Mouse (Mus musculus) liver, embryonic 13.5 days (tissue): ENCODE measurements around the gene BC049730. TPM values are rescaled to one million over a fixed set of nuclear protein-coding genes. Genes with fewer than 3 reads are reported as not detected.
A peak's percentile ranks its signal among the peaks of the same experiment; 100 is the strongest.
"Not testable (repeated sequence)": the region's sequence is repeated elsewhere in the genome, so short reads cannot be mapped to it uniquely, and the experiment has no call there.

Experiments
- ATAC-seq: fragments of 200-750 bp; cut with Nextera tagmentation; 2 replicates; pipeline ENCODE4 v1.8.0; 2017; ENCODE audit warnings: low read depth, mild to moderate bottlenecking, moderate number of reproducible peaks, moderate library complexity
- DNase-seq: peaks from one replicate; pipeline ENCODE4 v3.0.0; 2022
- H3K27ac ChIP-seq: fragments of 300-500 bp; sonication (generic); 2 replicates; pipeline ENCODE4 v1.5.1; 2015; ENCODE audit warnings: moderate library complexity, mild to moderate bottlenecking, inconsistent platforms
- H3K27me3 ChIP-seq: fragments of 300-500 bp; sonication (generic); 2 replicates; pipeline ENCODE4 v1.6.1; 2015; ENCODE audit warnings: mild to moderate bottlenecking, inconsistent platforms
- H3K36me3 ChIP-seq: fragments of 300-500 bp; sonication (generic); 2 replicates; pipeline ENCODE4 v1.6.1; 2015; ENCODE audit warnings: mild to moderate bottlenecking, inconsistent platforms
- H3K4me1 ChIP-seq: fragments of 300-500 bp; sonication (generic); replicated peaks from 2 replicates; pipeline ENCODE4 v1.6.1; 2015; ENCODE audit warnings: inconsistent platforms
- H3K4me2 ChIP-seq: fragments of 300-500 bp; sonication (generic); 2 replicates; pipeline ENCODE4 v1.6.1; 2015; ENCODE audit warnings: inconsistent platforms, mild to moderate bottlenecking, moderate library complexity
- H3K4me3 ChIP-seq: fragments of 300-500 bp; sonication (generic); replicated peaks from 2 replicates; pipeline ENCODE4 v1.5.1; 2015; ENCODE audit warnings: mild to moderate bottlenecking, inconsistent platforms
- H3K9ac ChIP-seq: fragments of 300-500 bp; sonication (generic); 2 replicates; pipeline ENCODE4 v1.6.1; 2015; ENCODE audit warnings: mild to moderate bottlenecking, inconsistent platforms
- H3K9me3 ChIP-seq: fragments of 300-500 bp; sonication (generic); replicated peaks from 2 replicates; pipeline ENCODE4 v1.6.1; 2016; ENCODE audit warnings: inconsistent platforms
- WGBS: fragments of 180-500 bp; shearing (Covaris S2); methylation state at CpG from one replicate; pipeline ENCODE4 v1.1.7; 2015; ENCODE audit not compliant: insufficient replicate concordance; 5-methylcytosine and 5-hydroxymethylcytosine counted together
- polyA plus RNA-seq: library from polyadenylated mRNA; unstranded; fragments of >200 nt; fragmentation: Nextera tagmentation; extraction: Ambion mirVana; gene quantifications from 2 replicates; pipeline ENCODE4 v1.2.1, GENCODE M21; 2015

Gene BC049730
- polyA plus RNA-seq, 1 experiment from 2014 or later = not detected

DNA sequence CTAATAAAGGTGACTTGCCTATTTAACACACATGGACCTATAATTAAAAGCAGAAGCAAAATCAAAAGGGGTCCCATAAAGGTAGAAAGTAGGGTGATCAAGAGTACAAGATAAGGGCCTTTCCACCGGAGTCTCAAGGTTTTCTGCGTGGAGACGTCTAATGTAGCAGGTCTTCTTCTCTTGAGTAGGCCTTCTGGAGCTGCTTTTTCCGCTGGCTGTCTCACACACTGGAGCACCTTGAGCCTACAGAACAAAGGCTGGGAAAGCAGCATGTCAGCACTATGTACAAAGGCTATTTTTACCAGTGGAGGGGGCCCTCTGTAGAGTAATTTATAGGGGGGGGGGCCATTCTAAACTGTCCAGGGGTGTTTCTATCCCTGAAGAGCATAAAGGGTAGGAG is 11.2 kb upstream of the BC049730 start:
- not testable (repeated sequence) for H3K4me2 ChIP-seq, ATAC-seq, H3K36me3 ChIP-seq, H3K9me3 ChIP-seq, H3K4me1 ChIP-seq, H3K27ac ChIP-seq, DNase-seq, H3K9ac ChIP-seq, H3K27me3 ChIP-seq, H3K4me3 ChIP-seq
- 71% methylated on average over 4 of the region's 4 CpGs for WGBS

- not testable (repeated sequence) for DNase-seq, H3K9ac ChIP-seq, H3K36me3 ChIP-seq, ATAC-seq, H3K4me3 ChIP-seq, H3K4me2 ChIP-seq, H3K27me3 ChIP-seq, H3K4me1 ChIP-seq, H3K27ac ChIP-seq, H3K9me3 ChIP-seq
- WGBS = 63% methylated on average over 9 of the region's 9 CpGs
Measured at GRCm38 (mm10) chr7:24702841-24703240, 6.2 kb upstream of the BC049730 start.

DNA sequence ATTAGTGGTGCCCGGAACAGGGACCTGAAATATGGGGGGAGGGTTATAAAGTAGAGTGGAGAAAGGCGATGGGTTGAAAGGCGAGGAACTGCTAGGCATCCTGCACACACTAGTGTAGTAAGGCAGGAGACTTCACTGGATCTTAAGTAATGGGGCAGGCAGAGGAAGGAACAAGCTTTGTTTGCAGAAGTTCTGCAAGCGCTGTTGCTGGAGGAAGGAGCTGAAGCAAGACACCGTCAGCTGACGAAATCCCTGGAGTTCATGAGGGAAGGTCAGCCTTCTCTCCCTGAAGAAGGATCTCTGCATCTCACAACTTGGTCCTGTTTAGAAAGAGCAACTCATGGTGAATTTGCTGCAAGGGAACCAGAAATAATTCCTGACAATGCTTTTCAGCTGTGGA is 6.0 kb downstream of the BC049730 start:
- 45% methylated on average over 6 of the region's 6 CpGs for WGBS
- H3K4me3 ChIP-seq = no peak overlapping the region
- H3K4me2 ChIP-seq = no peak overlapping the region
- H3K9ac ChIP-seq = no peak overlapping the region
- H3K27ac ChIP-seq = no peak overlapping the region
- DNase-seq (no peak), ATAC-seq (no peak)
- H3K4me1 ChIP-seq = no peaks in the 10 kb centered on the region
- H3K9me3 ChIP-seq = no peaks in the 10 kb centered on the region
- no peaks in the 10 kb centered on the region for H3K27me3 ChIP-seq
- H3K36me3 ChIP-seq = no peaks in the 10 kb centered on the region

GRCm38 (mm10) chr7:24726808-24727207 is 17.8 kb downstream of the BC049730 start, which contains the start of gene Gm4763:
Gene Gm4763, minus strand, starts transcription at chr7:24726908.
- not testable (repeated sequence) for H3K36me3 ChIP-seq, H3K4me1 ChIP-seq, H3K27me3 ChIP-seq, H3K27ac ChIP-seq, DNase-seq, H3K9ac ChIP-seq, H3K4me2 ChIP-seq, H3K4me3 ChIP-seq, ATAC-seq, H3K9me3 ChIP-seq
- 75% methylated on average over 11 of the region's 11 CpGs for WGBS

- 16% methylated on average over 17 of the region's 17 CpGs for WGBS
- H3K27me3 ChIP-seq = 0 out of 2 replicates have a peak, but pooled peaks cover 4% of the 10 kb centered on the region
- no peak overlapping the region for H3K4me3 ChIP-seq
- no peak overlapping the region for H3K4me2 ChIP-seq
- H3K9ac ChIP-seq = no peak overlapping the region
- H3K9me3 ChIP-seq = no peaks in the 10 kb centered on the region
- H3K27ac ChIP-seq = no peak overlapping the region
- H3K4me1 ChIP-seq = no peaks in the 10 kb centered on the region
- DNase-seq (peak; percentile 22), ATAC-seq (no peak)
- H3K36me3 ChIP-seq = no peaks in the 10 kb centered on the region
Measured at GRCm38 (mm10) chr7:24735970-24736670, 27.1 kb downstream of the BC049730 start.

DNA sequence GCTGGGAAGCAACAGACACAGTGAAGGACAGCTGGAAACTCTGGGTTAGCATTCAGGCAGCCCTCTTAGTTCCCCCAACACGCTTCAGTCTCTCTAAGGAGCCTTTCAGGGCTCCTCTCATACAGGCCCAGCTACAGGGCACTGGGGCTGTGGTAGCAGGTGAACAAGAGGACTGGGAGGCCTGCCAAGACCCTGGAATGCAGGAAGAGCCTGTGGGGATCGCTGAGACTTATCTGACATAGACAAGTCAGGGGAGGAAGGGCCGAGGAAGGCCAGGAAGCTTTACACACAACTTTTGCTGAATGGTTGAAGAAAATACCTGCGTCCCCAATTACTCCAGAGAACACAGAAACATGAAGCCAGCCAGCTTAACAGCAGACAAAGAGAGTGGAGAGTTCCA is 41.7 kb downstream of the BC049730 start:
- H3K4me1 ChIP-seq = no peaks in the 10 kb centered on the region
- no peak for DNase-seq
- ATAC-seq = no peak

DNA sequence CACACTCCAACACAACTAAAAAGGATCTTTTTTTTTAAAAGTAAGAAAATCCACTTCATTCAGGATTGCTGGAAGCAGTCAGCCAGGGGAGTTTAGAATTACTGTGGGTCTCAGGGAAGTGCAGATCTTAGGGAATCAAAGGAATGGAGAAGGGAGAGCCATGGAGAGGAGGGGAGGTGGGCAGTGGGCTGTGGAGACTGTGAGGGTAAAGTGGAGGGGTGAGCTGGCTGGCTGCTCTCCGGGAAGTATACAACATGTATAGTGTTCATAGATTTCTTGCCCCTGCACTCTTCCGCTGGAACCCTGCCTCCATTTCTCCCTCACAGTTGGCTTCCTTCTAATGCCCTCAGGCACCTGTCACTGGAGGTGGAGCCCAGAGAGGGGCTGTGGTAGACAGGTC is 42.6 kb downstream of the BC049730 start:
- Histone ChIP-seq H3K9ac (no peak overlapping the region), H3K4me1 (no peaks in the 10 kb centered on the region), H3K4me3 (no peak overlapping the region), H3K9me3 (no peaks in the 10 kb centered on the region), H3K27ac (no peak overlapping the region), H3K4me2 (no peak overlapping the region), H3K27me3 (no peaks in the 10 kb centered on the region), H3K36me3 (no peaks in the 10 kb centered on the region)
- WGBS = 71% methylated on average over 2 of the region's 2 CpGs
- no peak for DNase-seq
- no peak for ATAC-seq

More for the DNA sequence above, 41.7 kb downstream of the BC049730 start:
- 27% methylated on average over 4 of the region's 4 CpGs for WGBS
- H3K4me3 ChIP-seq = no peak overlapping the region
- no peak overlapping the region for H3K9ac ChIP-seq
- H3K27me3 ChIP-seq = no peaks in the 10 kb centered on the region
- no peak overlapping the region for H3K27ac ChIP-seq
- H3K4me2 ChIP-seq = no peak overlapping the region
- no peaks in the 10 kb centered on the region for H3K36me3 ChIP-seq
- H3K9me3 ChIP-seq = no peaks in the 10 kb centered on the region

DNA sequence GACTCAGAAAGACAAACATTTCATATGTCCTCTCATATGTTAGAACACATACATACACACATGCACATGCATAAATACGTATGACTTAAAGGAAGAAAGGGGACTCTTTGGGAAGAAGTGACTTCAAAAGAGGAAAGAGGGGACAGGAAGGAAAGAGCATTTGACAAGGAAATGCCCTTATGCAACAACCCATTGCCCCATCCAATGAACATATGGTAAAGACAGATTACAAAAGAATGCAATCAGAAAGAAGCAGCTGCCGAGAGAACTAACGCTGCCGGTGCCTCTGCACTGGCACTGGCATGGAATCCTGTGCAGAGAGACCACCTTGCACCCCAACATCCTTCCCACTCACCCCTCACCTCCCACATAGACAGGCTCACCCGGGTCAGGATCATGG is 44.4 kb downstream of the BC049730 start:
- H3K27me3 ChIP-seq = no peaks in the 10 kb centered on the region
- no peak overlapping the region for H3K4me3 ChIP-seq
- no peak overlapping the region for H3K4me2 ChIP-seq
- H3K27ac ChIP-seq = no peak overlapping the region
- no peak for DNase-seq
- 32% methylated on average over 5 of the region's 5 CpGs for WGBS
- no peak overlapping the region for H3K9ac ChIP-seq
- ATAC-seq = no peak
- no peaks in the 10 kb centered on the region for H3K36me3 ChIP-seq
- no peaks in the 10 kb centered on the region for H3K9me3 ChIP-seq
- no peaks in the 10 kb centered on the region for H3K4me1 ChIP-seq

DNA sequence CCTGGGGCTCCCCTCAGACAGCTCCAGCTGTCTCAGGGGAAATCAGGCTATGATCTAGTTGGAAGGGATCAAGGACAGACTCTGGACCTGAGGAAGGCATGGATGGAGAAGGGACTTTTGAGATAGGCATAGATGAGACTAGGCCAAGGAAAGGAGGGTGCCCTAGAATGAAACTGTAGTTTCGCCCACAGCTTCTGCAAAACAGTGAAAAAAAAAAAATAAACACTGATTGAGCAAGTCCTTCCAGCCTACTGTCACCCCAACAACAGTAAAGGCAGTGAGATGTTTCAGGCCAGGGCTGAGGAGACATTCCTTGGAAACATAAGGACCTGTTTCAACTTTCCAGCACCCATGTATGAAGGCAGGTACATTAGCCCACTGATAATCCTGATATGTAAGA is 49.5 kb downstream of the BC049730 start:
- H3K27ac ChIP-seq = no peak overlapping the region
- WGBS = 42% methylated on average over 1 of the region's 1 CpGs
- no peak overlapping the region for H3K4me3 ChIP-seq
- ATAC-seq (no peak), DNase-seq (no peak)
- no peak overlapping the region for H3K4me2 ChIP-seq
- H3K9me3 ChIP-seq = no peaks in the 10 kb centered on the region
- H3K36me3 ChIP-seq = no peaks in the 10 kb centered on the region
- no peak overlapping the region for H3K9ac ChIP-seq
- no peaks in the 10 kb centered on the region for H3K27me3 ChIP-seq
- no peaks in the 10 kb centered on the region for H3K4me1 ChIP-seq

- Histone ChIP-seq H3K9ac (no peak within 1 kb of the TSS), H3K9me3 (no peaks in the 10 kb centered on the region), H3K36me3 (no peaks in the 10 kb centered on the region), H3K27me3 (no peaks in the 10 kb centered on the region), H3K4me1 (no peaks in the 10 kb centered on the region), H3K4me3 (no peak within 1 kb of the TSS), H3K27ac (no peak within 1 kb of the TSS), H3K4me2 (no peak within 1 kb of the TSS)
- no peak for DNase-seq
- WGBS = 61% methylated on average over 6 of the region's 6 CpGs
- ATAC-seq = no peak
Measured at GRCm38 (mm10) chr7:24760211-24760610, 51.2 kb downstream of the BC049730 start, which contains the start of gene Cd177. Gene Cd177, minus strand, starts transcription at chr7:24760311.

DNA sequence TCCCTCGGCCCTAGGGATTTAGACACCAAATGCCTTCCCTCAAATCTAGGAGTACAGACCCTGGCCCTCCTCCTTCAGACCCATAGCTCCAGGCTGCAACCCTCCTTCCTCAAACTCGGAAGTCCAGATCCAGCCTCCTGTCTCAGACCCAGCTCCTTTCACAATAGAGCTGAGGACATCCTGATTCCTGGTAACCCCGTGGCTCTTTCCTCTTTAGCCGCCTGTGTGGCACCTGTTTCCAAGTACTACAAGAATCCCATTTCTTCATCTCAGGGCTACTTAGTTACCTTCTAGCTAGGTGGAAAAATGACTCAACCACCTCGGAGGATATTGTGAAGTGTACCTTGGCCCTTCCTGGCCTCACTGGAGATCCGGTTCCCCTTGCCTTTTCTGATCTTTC is 52.1 kb downstream of the BC049730 start:
- H3K9ac ChIP-seq = no peak overlapping the region
- DNase-seq = no peak
- no peak overlapping the region for H3K4me3 ChIP-seq
- no peak overlapping the region for H3K4me2 ChIP-seq
- no peaks in the 10 kb centered on the region for H3K4me1 ChIP-seq
- H3K9me3 ChIP-seq = no peaks in the 10 kb centered on the region
- no peaks in the 10 kb centered on the region for H3K27me3 ChIP-seq
- no peak for ATAC-seq
- no peaks in the 10 kb centered on the region for H3K36me3 ChIP-seq
- no peak overlapping the region for H3K27ac ChIP-seq
- 41% methylated on average over 6 of the region's 6 CpGs for WGBS

DNA sequence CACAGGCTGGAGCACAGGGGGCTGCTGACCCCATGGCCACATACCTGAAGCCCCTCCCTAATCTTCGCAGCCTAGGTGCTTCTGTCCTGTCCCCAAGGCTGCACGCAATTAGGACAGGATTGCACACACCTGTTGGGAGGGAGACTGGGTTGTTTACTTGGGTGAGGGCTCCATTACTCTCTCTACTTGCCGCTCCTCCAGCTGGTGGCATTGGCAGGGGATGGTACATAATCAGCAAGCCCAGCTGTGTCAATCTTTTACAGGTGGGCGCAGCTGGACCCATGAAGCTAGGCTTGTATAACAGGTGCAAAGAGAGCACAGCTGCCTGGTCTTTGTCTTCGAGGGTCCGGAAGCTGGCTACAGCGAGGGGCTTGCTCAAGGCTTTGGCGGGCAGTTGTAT is 53.5 kb downstream of the BC049730 start:
- no peaks in the 10 kb centered on the region for H3K4me1 ChIP-seq
- DNase-seq (no peak), ATAC-seq (no peak)
- H3K36me3 ChIP-seq = no peaks in the 10 kb centered on the region
- no peak overlapping the region for H3K27ac ChIP-seq
- 77% methylated on average over 8 of the region's 8 CpGs for WGBS
- no peaks in the 10 kb centered on the region for H3K9me3 ChIP-seq
- no peak overlapping the region for H3K9ac ChIP-seq
- H3K4me3 ChIP-seq = no peak overlapping the region
- no peak overlapping the region for H3K4me2 ChIP-seq
- H3K27me3 ChIP-seq = no peaks in the 10 kb centered on the region
